Mouse (Mus musculus) neural tube, embryonic 12.5 days (tissue): ENCODE results near the gene Mafk. TPM values are rescaled to one million over a fixed set of nuclear protein-coding genes. Genes with fewer than 3 reads are reported as not detected.
A peak's percentile ranks its signal among the peaks of the same experiment; 100 is the strongest.

Experiments
- ATAC-seq: fragments of 200-750 bp; cut with Nextera tagmentation; 2 replicates; pipeline ENCODE4 v1.8.0; 2017; ENCODE audit warnings: low read depth, mild to moderate bottlenecking, moderate TSS enrichment, moderate library complexity; ENCODE audit not compliant: low FRiP score
- H3K27ac ChIP-seq: fragments of 300-500 bp; sonication (generic); 2 replicates; pipeline ENCODE4 v1.5.1; 2016
- H3K27me3 ChIP-seq: fragments of 300-500 bp; sonication (generic); replicated peaks from 2 replicates; pipeline ENCODE4 v1.6.1; 2016; ENCODE audit warnings: mild to moderate bottlenecking
- H3K36me3 ChIP-seq: fragments of 300-500 bp; sonication (generic); 2 replicates; pipeline ENCODE4 v1.6.1; 2016; ENCODE audit warnings: mild to moderate bottlenecking
- H3K4me1 ChIP-seq: fragments of 300-500 bp; sonication (generic); 2 replicates; pipeline ENCODE4 v1.6.1; 2016
- H3K4me2 ChIP-seq: fragments of 300-500 bp; sonication (generic); replicated peaks from 2 replicates; pipeline ENCODE4 v1.6.1; 2016; ENCODE audit warnings: mild to moderate bottlenecking
- H3K4me3 ChIP-seq: fragments of 300-500 bp; sonication (generic); 2 replicates; pipeline ENCODE4 v1.5.1; 2016
- H3K9ac ChIP-seq: fragments of 300-500 bp; sonication (generic); 2 replicates; pipeline ENCODE4 v1.6.1; 2016; ENCODE audit warnings: mild to moderate bottlenecking
- H3K9me3 ChIP-seq: fragments of 300-500 bp; sonication (generic); 2 replicates; pipeline ENCODE4 v1.6.1; 2016; ENCODE audit warnings: mild to moderate bottlenecking
- WGBS: fragments of 180-500 bp; shearing (Covaris S2); methylation state at CpG from one replicate; pipeline ENCODE4 v1.1.7; 2016; 5-methylcytosine and 5-hydroxymethylcytosine counted together
- polyA plus RNA-seq: library from polyadenylated mRNA; unstranded; fragments of >200 nt; fragmentation: Nextera tagmentation; extraction: Ambion mirVana; gene quantifications from 2 replicates; pipeline ENCODE4 v1.2.1, GENCODE M21; 2016

Gene Mafk
- polyA plus RNA-seq, 1 experiment from 2014 or later = 12.8 TPM

GRCm38 (mm10) chr5:139798168-139798900 is 7.0 kb downstream of the Mafk start:
- Histone ChIP-seq H3K4me3 (peak overlapping the region; percentile 29), H3K27me3 (no peaks in the 10 kb centered on the region; the same call in 1 of the 2 replicates), H3K27ac (peak overlapping the region; percentile 79), H3K4me1 (peaks cover 55% of the 10 kb centered on the region), H3K9me3 (no peaks in the 10 kb centered on the region), H3K36me3 (peaks cover 28% of the 10 kb centered on the region), H3K4me2 (peak overlapping the region; percentile 66), H3K9ac (peak overlapping the region; percentile 56)
- peak; percentile 52 for ATAC-seq
- 27% methylated on average over 12 of the region's 12 CpGs for WGBS

- 0 out of 2 replicates have a peak overlapping the region, but pooled peaks have one; percentile 79 for H3K27ac ChIP-seq
- H3K9ac ChIP-seq = 0 out of 2 replicates have a peak overlapping the region, but pooled peaks have one; percentile 8
- no peak for ATAC-seq
- H3K4me2 ChIP-seq = peak overlapping the region; percentile 66
- H3K9me3 ChIP-seq = no peaks in the 10 kb centered on the region
- H3K4me3 ChIP-seq = no peak overlapping the region
- H3K27me3 ChIP-seq = no peaks in the 10 kb centered on the region; the same call in 1 of the 2 replicates
- peaks cover 28% of the 10 kb centered on the region for H3K36me3 ChIP-seq
- 93% methylated on average over 9 of the region's 9 CpGs for WGBS
- H3K4me1 ChIP-seq = peaks cover 62% of the 10 kb centered on the region
Measured at GRCm38 (mm10) chr5:139799041-139799440, 7.7 kb downstream of the Mafk start.

GRCm38 (mm10) chr5:139799801-139800590 is 8.7 kb downstream of the Mafk start:
- Histone ChIP-seq H3K9me3 (no peaks in the 10 kb centered on the region), H3K9ac (no peak overlapping the region), H3K36me3 (peaks cover 28% of the 10 kb centered on the region), H3K27me3 (no peaks in the 10 kb centered on the region; the same call in 1 of the 2 replicates), H3K27ac (no peak overlapping the region), H3K4me3 (no peak overlapping the region), H3K4me1 (peaks cover 59% of the 10 kb centered on the region), H3K4me2 (no peak overlapping the region)
- ATAC-seq = no peak
- 92% methylated on average over 33 of the region's 33 CpGs for WGBS

- ATAC-seq = no peak
- WGBS = 94% methylated on average over 8 of the region's 8 CpGs
- H3K36me3 ChIP-seq = peaks cover 28% of the 10 kb centered on the region
- no peaks in the 10 kb centered on the region for H3K9me3 ChIP-seq
- H3K27ac ChIP-seq = no peak overlapping the region
- H3K4me1 ChIP-seq = peaks cover 48% of the 10 kb centered on the region
- no peak overlapping the region for H3K9ac ChIP-seq
- H3K4me3 ChIP-seq = no peak overlapping the region
- no peaks in the 10 kb centered on the region; the same call in 1 of the 2 replicates for H3K27me3 ChIP-seq
- H3K4me2 ChIP-seq = no peak overlapping the region
Measured at GRCm38 (mm10) chr5:139801231-139801630, 9.9 kb downstream of the Mafk start.

GRCm38 (mm10) chr5:139801880-139802279 is 10.6 kb downstream of the Mafk start:
- no peak overlapping the region for H3K4me3 ChIP-seq
- H3K27ac ChIP-seq = no peak overlapping the region
- no peak for ATAC-seq
- 91% methylated on average over 10 of the region's 10 CpGs for WGBS
- H3K27me3 ChIP-seq = no peaks in the 10 kb centered on the region; the same call in 1 of the 2 replicates
- peaks cover 28% of the 10 kb centered on the region for H3K36me3 ChIP-seq
- no peaks in the 10 kb centered on the region for H3K9me3 ChIP-seq
- H3K9ac ChIP-seq = no peak overlapping the region
- H3K4me2 ChIP-seq = no peak overlapping the region
- H3K4me1 ChIP-seq = peaks cover 42% of the 10 kb centered on the region

- Histone ChIP-seq H3K9ac (no peak overlapping the region), H3K4me2 (no peak overlapping the region), H3K36me3 (peaks cover 28% of the 10 kb centered on the region), H3K4me1 (peaks cover 29% of the 10 kb centered on the region), H3K9me3 (no peaks in the 10 kb centered on the region), H3K27me3 (no peaks in the 10 kb centered on the region; the same call in 1 of the 2 replicates), H3K27ac (no peak overlapping the region), H3K4me3 (no peak overlapping the region)
- 74% methylated on average over 8 of the region's 8 CpGs for WGBS
- no peak for ATAC-seq
Measured at GRCm38 (mm10) chr5:139803165-139803564, 11.9 kb downstream of the Mafk start.

GRCm38 (mm10) chr5:139803601-139804102 is 12.3 kb downstream of the Mafk start:
- Histone ChIP-seq H3K9ac (no peak overlapping the region), H3K36me3 (peaks cover 28% of the 10 kb centered on the region), H3K4me3 (no peak overlapping the region), H3K4me1 (peaks cover 24% of the 10 kb centered on the region), H3K9me3 (no peaks in the 10 kb centered on the region), H3K27ac (no peak overlapping the region), H3K4me2 (peak overlapping the region; percentile 43), H3K27me3 (no peaks in the 10 kb centered on the region; the same call in 1 of the 2 replicates)
- ATAC-seq = peak; percentile 70; the same call in 1 of the 2 replicates
- WGBS = 9% methylated on average over 12 of the region's 12 CpGs

GRCm38 (mm10) chr5:139804107-139804551 is 12.8 kb downstream of the Mafk start:
- H3K4me3 ChIP-seq = no peak overlapping the region
- H3K27me3 ChIP-seq = no peaks in the 10 kb centered on the region; the same call in 1 of the 2 replicates
- H3K36me3 ChIP-seq = peaks cover 27% of the 10 kb centered on the region
- H3K4me1 ChIP-seq = peaks cover 19% of the 10 kb centered on the region
- H3K9me3 ChIP-seq = no peaks in the 10 kb centered on the region
- H3K4me2 ChIP-seq = peak overlapping the region; percentile 43
- no peak overlapping the region for H3K9ac ChIP-seq
- 10% methylated on average over 6 of the region's 6 CpGs for WGBS
- no peak for ATAC-seq
- H3K27ac ChIP-seq = no peak overlapping the region

- Histone ChIP-seq H3K4me2 (0 out of 2 replicates have a peak overlapping the region, but pooled peaks have one; percentile 43), H3K27me3 (no peaks in the 10 kb centered on the region), H3K9me3 (no peaks in the 10 kb centered on the region), H3K4me3 (no peak overlapping the region), H3K27ac (no peak overlapping the region), H3K9ac (no peak overlapping the region), H3K4me1 (peaks cover 14% of the 10 kb centered on the region), H3K36me3 (peaks cover 22% of the 10 kb centered on the region)
- 90% methylated on average over 11 of the region's 11 CpGs for WGBS
- ATAC-seq = no peak
Measured at GRCm38 (mm10) chr5:139804573-139805111, 13.3 kb downstream of the Mafk start.

GRCm38 (mm10) chr5:139805924-139806323 is 14.6 kb downstream of the Mafk start:
- H3K9me3 ChIP-seq = no peaks in the 10 kb centered on the region
- peaks cover 10% of the 10 kb centered on the region for H3K36me3 ChIP-seq
- H3K4me3 ChIP-seq = no peak overlapping the region
- no peak overlapping the region for H3K9ac ChIP-seq
- no peak overlapping the region for H3K4me2 ChIP-seq
- 91% methylated on average over 8 of the region's 8 CpGs for WGBS
- H3K4me1 ChIP-seq = peaks cover 14% of the 10 kb centered on the region
- H3K27me3 ChIP-seq = no peaks in the 10 kb centered on the region
- no peak for ATAC-seq
- H3K27ac ChIP-seq = no peak overlapping the region

GRCm38 (mm10) chr5:139809397-139809796 is 18.1 kb downstream of the Mafk start:
- Histone ChIP-seq H3K27me3 (peaks cover 19% of the 10 kb centered on the region), H3K4me3 (no peak overlapping the region), H3K9ac (no peak overlapping the region), H3K4me1 (peaks cover 4% of the 10 kb centered on the region), H3K9me3 (no peaks in the 10 kb centered on the region), H3K27ac (no peak overlapping the region), H3K36me3 (no peaks in the 10 kb centered on the region), H3K4me2 (no peak overlapping the region)
- WGBS = 56% methylated on average over 4 of the region's 4 CpGs
- ATAC-seq = no peak
